Mouse (Mus musculus) lung, postnatal 10 days (tissue): Measurements from ENCODE around the gene Pcsk4.
A peak's percentile ranks its signal among the peaks of the same experiment; 100 is the strongest.

Experiments
- DNase-seq: peaks from one replicate; pipeline ENCODE4 v3.0.0; 2021

Pcsk4 gene

DNA sequence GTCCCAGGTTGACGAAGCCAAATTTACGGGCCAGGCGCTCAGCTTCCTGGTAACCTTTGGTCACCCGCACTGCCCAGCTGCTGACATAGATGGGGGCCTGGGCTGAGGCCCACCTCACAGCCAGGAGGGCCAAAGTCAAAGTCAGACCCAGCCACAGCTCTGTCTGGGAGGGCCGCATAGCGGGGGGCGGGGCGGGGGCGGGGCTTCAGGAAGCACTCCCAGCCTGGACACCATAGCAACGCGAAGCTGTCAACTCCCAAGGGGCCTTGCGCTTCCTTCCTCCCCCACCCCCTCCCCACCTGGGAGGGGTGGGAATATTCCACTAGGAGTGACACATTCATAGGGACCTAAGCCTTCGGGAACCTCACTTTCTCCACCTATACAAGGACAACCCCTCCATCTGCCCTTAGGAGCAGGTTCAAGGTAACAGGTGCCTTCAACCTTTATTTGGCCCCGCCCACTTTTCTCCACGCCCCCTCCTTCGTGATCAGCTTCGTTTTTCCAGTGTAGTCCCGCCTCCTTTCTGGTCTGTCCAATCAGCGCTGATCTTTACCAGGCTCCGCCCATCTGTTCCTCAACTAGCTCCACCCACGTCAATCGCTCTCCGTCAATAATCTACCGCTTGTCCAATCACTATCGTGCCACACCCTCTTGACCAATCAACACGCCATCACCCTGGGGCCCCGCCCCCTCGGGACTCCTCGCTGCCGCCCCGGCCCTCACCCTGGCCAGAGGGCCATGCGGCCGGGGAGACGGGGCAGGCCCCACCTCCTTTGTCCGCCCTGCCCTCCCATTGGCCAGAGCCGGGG lies at the start of gene Pcsk4, which contains the start of gene Reep6:
TSS of gene Pcsk4 (minus strand) at position 226 of the 809 bp plus-strand sequence.
TSS of gene Reep6 (plus strand) at position 681 of the 809 bp plus-strand sequence.
- DNase-seq: peak; percentile 99

DNA sequence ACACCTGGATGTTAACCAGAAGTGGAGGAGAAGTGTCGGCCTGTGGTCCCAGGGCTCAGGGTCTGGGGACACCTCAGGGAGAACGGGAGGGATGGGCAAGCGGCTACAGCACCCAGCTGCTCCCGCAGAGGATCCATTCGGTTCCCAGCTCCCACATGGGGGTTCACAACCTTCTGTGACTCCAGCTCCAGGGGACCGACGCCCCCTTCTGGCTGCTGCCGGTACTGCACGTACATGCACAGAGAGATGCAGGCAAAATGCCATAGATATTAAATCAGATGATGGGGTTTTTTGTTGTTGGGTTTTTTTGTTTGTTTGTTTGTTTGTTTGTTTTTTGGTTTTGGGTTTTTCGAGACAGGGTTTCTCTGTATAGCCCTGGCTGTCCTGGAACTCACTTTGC lies 48.4 kb upstream of the Pcsk4 start:
- DNase-seq: peak; percentile 48

DNA sequence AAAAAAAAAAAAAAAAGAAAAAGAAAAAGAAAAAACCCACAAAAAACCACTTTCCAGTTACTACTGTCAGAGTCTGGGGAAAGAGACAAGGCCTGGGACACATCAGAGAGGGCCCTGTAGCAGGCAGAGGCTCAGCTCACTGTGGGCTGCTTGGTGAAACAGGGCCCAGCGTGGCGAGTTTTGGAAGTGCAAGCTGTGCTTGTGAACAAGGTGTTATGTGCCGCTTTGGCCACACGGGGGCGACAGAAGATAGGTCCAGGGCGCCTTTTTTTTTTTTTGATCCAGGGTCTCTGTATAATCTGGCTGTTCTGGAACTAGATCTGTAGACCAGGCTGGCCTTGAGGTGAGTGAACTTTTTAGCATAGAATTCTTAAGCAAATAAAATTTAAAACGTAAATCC lies 46.9 kb upstream of the Pcsk4 start:
- peak; percentile 97 for DNase-seq

DNA sequence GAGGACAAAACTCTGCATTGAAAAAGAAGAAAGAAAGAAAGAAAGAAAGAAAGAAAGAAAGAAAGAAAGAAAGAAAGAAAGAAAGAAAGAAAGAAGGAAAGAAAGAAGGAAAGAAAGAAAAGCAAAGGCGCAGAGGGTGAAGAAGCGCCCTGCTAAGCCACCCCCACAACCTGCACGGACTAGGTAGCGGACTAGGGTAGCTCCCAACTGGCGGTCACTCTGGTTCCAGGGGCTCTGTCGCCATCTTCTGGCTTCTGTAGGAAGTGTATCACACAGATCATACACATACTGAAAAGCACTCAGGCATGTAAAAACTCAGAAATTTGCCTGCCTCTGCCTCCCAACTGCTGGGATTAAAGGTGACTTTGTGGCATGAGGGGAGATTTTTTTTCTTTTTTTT lies 44.8 kb upstream of the Pcsk4 start:
- DNase-seq: peak; percentile 90

DNA sequence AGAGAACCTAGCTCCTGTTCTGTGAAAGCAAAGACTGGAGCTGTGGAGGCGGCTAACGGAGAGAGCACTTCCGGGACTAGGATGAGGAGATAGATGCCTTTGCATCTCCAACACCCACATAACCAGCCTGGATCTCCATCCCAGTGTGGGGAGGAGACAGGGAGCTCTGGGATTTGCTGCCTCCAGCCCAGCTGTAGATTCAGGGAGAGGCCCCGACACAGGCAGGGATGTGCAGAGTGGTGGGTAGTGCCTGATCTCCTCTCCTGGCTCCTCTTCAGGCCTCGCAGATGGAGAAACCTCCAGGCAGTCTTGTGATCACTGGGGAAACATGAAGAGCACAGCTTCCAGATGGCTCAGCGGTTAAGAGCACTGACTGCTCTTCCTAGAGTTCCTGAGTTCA lies 43.4 kb upstream of the Pcsk4 start:
- no peak for DNase-seq

DNA sequence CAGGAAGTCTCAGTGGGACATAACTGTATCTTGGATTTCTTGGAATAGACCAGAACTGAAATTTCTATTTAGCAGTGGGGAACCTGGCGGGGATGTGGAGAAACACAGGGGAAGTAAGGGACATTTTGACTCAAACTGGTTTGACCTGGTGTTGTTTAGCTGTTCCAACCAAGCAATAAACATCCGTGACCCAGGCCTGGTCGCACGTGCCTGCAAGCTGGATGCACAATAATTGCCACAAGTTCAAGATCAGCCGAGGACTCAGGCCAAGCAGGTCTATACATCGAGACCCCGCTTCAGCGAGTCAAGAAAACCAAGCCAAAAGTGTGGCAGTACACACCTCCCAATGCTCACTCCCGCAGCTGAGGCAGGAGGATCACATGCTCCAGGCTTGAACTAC lies 42.7 kb upstream of the Pcsk4 start:
- no peak for DNase-seq

DNA sequence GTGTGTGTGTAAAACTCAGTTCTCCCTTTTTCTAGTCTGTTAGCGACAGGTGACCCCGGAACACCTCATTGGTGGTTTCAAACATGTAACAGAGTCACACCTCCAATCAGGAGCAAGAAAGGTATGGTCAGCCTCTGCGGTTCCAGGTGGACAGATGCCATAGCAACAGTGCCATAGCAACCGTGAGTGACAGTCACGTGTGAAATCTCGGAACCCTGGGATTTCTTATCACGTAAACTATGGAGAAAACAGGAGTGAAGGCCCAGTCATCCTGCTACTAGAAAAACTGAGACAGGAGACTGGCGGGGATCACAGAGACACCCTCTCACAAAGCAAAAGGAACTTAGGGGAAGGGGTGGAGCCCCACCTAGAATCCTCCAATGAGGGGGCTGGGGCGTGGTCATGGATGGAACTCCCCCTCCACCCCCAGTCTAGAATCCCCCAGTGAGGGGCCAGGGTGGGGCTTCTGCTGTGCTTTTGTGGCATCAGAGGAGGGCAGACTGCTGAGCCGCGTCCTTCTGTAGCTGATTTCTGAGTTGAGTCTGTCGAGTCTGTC lies 42.2 kb upstream of the Pcsk4 start:
- peak; percentile 80 for DNase-seq

DNA sequence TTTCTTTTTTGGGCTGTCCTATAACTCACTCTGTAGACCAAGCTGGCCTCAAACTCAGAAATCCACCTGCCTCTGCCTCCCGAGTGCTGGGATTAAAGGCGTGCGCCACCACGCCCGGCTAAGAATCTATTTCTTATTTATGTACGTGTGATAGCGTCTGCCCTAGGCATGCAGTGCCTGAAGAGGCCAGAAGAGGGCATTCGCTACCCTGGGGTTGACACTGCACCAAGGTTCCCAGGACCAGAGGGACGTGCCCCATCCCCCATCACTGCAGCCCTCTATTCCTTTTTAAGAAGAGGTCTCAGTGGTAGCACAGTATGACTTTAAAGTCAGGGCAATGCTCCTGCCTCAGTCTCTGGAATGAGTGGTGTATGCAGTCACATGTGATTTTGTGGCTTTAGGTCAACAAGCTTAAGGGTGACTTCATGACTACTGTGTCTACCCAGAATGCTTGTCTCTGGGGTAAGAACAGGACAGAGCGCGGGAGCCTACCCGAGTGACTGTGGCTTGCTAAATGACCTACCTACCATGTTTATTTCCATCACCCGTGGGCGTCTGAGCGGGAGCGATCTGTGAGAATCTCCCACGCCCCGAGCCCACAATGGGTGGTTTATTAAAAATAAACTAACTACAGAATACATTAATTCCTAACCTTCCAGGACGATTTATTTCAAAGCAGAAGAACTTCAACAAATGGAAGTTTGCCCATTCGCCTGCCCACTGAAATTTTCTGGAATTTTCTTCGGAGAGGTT lies 40.9 kb upstream of the Pcsk4 start:
- no peak for DNase-seq

DNA sequence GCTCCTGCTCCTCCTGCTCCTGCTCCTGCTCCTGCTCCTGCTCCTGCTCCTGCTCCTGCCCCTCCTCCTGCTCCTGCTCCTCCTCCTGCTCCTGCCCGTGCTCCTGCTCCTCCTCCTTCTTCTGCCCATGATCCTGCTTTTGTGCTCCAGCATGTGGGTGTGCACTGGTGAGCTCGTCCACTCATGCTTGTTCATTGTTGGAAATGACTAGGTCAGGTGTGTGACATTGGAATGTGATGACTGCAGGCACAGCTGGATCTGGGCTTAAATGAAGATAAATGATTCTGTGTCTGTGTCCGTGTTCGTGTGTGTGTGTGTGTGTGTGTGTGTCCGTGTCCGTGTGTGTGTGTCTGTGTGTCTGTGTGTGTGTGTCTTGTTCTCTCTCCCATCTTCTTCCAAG lies 39.1 kb upstream of the Pcsk4 start:
- DNase-seq: no peak

DNA sequence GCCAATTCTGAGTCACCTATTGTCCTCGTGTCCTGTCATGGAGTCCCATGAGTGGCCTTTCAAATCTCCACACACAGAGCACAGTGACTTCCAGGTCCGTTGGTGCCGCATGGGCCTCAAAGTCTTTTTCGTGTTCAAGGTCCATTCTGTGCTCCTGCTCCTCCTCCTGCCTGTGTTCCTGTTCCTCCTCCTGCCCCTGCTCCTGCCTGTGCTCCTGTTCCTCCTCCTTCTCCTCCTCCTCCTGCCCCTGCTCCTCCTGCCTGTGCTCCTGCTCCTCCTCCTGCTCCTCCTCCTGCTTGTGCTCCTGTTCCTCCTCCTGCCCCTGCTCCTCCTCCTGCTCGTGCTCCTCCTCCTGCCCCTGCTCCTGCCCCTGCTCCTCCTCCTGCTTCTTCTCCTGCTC lies 38.7 kb upstream of the Pcsk4 start:
- DNase-seq: no peak

DNA sequence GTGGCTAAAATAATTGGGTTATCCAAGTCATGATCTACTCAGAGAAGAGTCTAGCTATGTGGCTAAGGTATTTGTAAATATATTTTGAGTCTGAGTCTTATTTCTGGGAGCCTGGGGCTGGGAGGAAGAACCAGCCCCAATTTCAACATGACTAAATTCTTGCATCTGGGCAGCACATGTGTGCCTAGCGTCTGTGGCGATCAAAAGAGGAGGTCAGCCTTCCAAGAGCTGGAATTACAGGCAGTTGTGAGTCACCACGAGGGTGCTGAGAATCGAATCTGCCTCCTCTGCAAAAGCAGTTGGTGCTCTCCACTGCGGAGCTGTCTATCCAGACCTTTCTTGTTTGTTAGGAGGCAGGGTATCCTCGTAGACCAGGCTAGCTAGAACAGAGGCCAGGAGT lies 36.4 kb upstream of the Pcsk4 start:
- no peak for DNase-seq

DNA sequence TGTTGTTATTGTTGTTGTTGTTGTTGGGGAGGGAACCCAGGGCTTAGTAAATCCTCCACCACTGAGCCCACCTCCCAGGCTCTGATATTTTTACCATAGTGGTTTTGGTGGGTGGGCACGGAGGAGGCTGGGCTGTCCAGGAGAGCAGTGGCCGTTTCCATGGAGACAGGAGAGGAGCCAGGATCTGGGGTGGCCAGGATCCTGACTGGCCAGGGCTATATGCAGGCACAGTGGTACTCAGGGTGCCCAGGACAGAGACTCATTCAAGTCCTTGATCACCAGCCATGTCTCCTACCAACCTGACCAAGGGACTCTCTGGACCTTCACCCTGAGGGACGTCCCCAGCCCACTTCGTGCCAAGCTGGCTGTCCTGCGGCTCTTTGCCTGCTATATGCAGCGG lies 34.4 kb upstream of the Pcsk4 start:
- DNase-seq: no peak

DNA sequence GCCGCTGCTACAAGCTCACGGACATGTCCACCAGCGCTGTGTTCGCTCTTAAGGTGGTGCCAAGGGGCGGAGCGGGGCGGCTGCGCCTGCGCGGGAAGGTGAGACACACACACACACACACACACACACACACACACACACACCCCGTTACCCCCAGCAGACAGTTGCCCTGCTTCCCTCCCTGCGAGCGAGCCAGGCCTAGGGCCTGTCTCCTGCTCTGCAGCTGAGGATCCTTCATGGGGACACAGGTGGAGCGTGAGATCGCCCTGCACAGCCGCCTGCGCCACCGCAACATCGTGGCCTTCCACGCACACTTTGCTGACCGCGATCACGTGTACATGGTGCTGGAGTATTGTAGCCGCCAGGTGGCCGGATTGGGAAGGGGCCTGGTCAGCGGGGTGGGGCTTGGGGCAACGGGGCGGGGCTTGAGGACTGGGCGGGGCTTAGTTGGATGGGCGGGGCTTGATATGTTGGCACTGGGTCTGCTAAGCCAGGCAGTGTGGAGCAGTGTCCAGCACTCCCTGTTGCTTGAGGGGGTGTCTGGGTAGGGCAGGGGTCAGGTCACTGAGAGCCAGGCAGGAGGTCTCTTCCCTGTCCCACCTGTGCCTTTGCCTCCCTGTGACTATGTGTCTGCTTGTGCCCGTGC lies 28.8 kb upstream of the Pcsk4 start:
- peak; percentile 48 for DNase-seq

DNA sequence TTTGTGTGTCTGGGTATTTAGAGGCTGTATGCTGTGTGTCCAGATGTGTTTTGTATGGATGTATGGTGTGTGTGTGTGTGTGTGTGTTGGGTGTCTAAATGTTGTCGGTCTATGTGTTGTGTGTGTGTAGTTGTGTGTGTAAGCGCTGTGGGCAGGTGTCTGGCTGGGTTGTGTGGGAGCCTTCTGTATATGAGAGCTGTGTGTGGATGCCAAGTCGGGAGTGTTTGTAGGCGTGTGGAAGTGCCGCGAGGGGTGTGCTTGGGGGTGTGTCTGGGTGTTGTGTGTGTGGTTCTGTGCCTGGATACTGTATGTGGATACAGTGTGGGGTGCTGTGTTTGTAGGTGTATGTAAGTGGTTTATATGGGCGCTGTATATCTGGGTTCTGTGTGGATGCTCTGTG lies 28.0 kb upstream of the Pcsk4 start:
- DNase-seq: no peak

DNA sequence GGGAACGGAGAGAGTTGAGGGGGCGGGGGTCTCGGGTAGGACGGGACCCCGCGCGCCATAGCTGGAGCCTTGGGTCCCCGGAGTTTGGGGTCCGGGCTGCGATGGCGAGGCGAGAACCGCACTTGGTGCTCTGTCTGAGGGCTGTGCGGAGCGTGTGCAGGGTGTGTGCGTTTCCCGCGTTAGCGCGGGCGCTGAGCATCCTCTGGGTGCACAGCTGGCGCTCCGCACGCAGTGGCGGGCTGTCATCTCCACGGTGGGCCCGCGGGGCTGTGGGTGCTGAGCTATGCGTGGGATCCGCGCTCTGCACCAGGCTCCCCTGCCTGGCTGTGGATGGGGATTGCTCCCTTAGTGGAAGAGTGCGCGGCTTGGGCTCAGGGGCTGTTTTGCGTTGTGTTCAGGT lies 27.4 kb upstream of the Pcsk4 start:
- no peak for DNase-seq

DNA sequence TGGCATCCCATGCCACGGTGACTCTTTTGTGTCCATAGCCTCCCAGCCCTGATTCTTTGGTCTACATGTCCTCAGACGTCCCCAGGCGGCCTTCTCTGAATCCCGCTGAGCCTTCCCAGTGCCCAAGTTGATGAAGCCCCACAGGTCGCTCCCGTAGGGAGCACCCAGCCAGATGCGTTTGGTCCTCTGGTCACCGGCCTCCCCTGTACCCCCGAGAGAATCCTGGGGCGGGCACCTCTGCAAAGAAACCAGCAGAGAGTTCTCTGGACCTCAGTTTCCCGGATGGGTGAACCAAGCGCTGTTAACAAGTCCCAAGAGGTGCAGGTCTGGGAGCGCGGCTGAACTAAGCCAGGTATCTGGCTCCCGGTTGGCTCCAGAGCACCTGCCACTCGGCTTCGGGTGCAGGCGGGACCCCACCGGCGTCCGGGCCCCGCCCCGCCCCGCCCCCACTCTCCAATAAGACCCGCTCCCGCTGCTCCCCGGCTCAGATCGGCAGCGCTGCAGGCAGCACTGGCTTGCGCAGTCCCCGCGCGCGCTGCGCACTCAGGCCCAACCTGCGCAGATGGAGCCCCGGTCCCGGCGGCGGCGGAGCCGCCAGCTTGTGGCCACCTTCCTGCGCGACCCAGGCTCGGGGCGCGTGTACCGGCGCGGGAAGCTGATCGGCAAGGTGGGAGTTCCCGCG lies 26.8 kb upstream of the Pcsk4 start, which contains the start of gene Plk5:
TSS of gene Plk5 (plus strand) at position 459 of the 682 bp plus-strand sequence.
- no peak for DNase-seq

DNA sequence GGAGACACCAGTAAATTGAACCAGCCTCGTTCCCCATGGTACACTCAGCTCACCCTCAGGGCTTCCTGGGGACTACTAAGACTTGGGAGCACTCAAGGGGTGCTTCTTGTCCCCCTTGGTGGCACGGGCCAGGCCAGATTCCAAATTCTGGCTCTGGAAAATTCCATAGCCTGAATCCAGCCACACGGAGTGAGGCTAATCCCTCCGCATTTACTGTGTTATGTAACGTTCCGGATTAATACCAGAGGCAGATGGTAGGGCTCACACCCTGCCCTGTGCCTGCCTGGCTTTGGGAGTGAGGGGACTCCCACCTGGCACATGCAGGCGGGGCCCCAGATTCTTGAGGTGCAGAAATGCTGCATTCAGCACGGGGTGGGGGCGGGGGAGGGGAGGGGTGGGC lies 26.1 kb upstream of the Pcsk4 start:
- no peak for DNase-seq

DNA sequence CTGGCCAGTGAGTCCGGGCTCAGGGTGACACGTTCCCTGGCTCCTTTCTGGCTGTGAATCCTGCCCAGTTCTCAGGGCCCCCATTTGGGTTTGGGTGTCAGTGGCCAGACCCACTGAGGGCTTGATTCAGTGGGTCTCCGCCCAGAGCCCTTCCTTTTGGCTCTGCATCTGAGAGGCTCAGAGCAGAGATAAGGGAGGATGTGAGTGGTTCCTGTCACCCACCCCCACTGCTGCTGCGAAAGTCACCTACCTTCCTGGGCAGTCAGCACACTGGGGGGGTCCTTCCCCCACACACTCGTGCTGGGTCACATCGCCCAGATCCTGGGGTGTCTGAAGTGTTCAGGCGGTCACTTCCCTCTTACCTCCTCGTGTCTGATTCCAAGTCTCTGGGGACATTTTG lies 23.4 kb upstream of the Pcsk4 start:
- DNase-seq: no peak

DNA sequence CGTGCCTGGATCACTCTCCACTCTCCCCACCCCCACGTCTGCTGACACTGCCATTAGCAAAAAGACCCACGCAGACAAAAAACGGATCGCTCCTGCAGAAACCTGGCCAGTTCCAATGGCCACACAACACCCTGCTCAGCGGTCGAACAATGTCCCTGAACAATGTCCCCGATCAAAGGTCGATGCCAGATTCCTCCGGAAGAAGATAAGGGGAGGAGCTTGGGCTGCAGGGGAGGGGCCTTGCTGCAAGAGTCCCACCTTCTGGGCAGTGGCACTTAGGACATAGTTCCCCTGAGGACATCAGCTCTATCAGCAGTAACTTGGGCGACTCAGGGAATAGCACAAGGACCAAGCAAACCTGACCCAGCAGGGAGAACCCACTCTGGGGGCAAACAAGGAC lies 22.6 kb upstream of the Pcsk4 start:
- peak; percentile 45 for DNase-seq

DNA sequence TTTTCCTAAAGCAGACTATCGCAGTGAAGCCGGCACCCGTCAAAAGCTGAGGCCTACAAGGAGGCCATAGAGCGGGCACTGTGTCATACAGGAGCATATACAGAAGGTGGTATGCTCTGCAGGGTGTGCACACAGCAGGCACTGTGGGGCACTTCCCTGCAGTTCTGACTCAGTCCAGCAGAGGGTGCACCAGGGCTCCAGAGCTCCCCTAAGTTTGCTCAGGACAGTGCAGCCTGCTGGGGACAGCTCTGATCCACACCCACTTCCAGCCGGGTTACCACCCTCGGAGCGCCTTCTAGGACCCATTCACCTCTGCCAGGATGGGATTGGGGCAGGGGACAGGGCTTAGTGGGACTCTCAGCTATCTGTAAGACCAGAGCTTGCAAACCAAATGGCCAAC lies 21.0 kb upstream of the Pcsk4 start:
- DNase-seq: peak; percentile 93

DNA sequence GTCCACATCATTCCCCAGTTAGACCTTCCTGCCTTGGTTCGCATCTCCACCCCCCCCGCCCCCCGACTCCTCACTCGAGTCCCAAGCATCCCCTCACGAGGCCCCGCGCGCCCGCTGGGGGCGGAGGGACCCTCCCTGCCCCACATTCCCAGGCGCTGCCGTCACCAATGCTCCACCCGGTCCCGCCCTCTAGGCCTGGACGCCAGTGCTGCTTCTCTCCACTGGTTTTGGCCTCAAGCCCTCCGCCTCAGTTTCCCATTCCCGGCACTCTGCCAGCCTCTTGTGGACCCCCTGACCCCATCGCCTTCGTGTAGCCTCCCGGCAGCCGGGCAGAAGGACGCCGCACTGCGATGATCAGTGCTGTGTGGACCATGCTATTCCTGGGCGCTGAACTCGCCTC lies 19.7 kb upstream of the Pcsk4 start:
- DNase-seq: peak; percentile 54

DNA sequence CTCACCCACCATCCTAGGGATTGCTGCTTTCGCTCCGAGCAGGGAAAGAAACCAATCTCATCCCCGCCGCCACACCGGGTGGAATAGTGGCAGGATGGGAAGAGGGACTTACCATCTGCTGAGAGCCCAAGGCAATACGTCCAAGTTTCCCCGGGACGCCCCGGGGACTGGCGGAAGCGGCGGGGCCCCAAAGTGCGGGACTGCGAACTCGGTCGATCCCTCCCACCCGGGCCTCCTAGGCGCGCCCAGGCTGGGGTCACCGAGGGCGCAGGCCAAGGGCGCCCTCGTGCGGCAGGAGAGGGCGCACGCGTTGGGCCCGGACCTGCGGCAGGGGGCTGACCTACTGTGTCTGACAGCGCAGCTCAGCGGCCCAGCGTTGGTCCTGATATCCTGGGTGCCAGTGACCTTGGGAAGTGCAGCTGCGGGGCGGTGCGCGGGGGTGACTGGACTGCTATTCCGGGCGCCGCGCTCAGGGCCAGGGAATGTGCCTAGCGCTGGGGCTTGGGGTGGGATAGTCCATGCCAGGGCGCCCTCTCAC lies 19.0 kb upstream of the Pcsk4 start, which contains the start of gene Adamtsl5:
TSS of gene Adamtsl5 (minus strand) at position 169 of the 538 bp plus-strand sequence.
- peak; percentile 71 for DNase-seq
